Mouse (Mus musculus) heart, postnatal 36 days (tissue): ENCODE measurements around the gene 2410004B18Rik. TPM values are rescaled to one million over a fixed set of nuclear protein-coding genes. Genes with fewer than 3 reads are reported as not detected.
A peak's percentile ranks its signal among the peaks of the same experiment; 100 is the strongest.

Experiments
- DNase-seq, 2 experiments: peaks; one replicate each; pipeline ENCODE4 v3.0.0; 2021 to 2022
- intact Hi-C: fragments of 180-260 bp; cut with DNase I; formaldehyde crosslinking; loops from one replicate; pipeline ENCODE4 v1.15.1; 2025
- total RNA-seq, 2 experiments: library from RNA; stranded (reverse); gene quantifications; 2 replicates each; pipeline ENCODE4 v1.2.3; 2021

Gene 2410004B18Rik
- total RNA-seq, 2 experiments from 2014 or later: 16.0 to 16.6 TPM

DNA sequence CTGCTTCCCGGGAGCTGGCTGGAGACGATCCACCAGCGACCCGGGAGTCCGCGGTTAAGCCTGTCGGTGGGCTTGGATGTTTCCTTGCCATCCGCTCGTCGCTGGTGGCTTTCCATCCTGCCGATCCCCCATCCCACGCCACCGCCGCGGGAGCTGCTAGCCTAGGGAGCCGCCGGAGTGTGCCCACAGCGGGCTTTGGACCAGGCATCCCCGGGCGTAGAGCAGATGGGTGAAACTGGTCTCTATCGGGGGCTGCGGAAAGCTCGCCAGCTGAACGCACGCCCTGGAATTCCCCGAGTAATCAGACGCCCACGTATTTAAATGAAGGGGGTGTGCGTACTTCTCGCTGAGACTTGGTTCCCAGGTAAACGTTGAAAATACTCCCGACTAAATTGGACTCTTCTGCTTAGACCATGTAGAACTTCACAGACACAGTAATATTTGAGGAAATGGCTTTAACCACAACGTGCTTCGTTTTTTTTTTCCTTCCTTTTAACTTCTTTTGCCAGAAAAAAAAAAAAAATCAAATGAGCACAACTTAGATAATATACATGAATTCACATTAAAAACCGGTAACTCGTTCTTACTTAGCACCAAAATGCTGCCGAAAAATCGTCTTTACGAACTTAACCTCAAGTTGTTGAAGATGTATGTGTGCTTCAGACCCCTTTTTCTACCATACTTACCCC, 13.0 kb upstream of the 2410004B18Rik start:
- DNase-seq: peak; percentile 59 to 61
- intact Hi-C loops: loop anchor here (2.0 to 5.0 kb wide), 3 partner anchors 276 to 1207 kb away; partner anchors contain the start of genes Ccn1 and Znhit6

DNA sequence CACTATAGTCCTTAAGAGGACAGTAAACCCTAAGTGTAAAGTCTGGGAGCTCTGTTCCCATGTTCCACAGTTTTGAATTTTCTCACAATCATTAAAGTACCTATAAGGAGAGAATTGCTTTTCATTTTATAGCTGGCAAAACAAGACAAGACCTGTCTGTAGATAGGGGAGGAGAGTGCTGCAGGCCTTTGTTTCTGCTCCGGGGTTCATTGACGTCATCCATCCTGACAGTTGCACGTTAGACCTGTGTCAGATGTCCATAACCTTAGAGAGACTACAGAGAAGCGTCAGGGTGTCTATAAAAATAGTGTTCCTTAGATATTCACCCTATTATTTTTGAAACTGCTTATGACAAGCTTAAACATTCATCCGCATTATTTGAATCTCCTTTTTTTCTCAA, 12.3 kb upstream of the 2410004B18Rik start:
- intact Hi-C loops: loop anchor here (2.0 kb wide), 1 partner anchor 277 kb away; the partner anchor contains the start of gene Ccn1

DNA sequence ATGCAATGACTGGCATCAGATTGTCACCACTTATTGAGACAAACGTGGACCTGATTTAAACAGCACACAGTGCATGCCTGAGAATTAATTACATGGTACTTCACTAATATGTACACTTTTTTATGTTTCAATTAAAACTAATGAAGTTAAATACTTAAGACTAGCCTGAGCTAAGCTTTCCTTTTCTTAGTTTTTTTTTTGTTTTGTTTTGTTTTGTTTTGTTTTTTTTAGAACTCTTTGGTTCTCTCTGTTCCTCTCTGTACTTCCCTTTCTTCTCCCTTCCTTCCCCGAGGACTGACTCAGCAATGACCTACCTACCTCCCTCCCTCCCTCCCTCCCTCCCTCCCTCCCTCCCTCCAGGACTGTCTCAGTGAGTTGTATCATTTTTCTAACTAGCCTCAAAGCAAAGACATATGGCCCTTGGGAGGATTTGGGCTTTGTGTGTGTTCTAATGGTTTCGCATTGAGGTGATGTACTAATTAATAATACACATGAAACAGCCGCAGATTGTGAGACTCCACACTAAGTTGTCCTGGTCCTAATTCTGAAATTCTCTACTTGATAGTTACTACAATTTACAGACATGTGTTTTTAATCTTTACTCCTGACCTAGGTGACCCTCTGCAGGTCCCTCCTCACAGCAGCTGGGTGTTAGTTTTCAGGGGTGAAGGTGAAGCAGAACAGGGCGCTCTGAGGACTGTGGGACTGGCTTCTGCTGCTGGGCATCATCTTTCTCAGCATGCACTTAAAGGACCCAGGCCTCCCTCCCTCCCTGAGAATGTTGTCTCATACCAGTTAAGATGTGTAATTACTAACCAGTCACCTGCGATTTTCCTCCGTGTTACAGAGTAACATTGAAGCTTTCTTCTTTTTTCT, 8.1 kb upstream of the 2410004B18Rik start:
- intact Hi-C loops: no loop called here
- no peak for DNase-seq

More for the DNA sequence above, 12.3 kb upstream of the 2410004B18Rik start:
- DNase-seq: no peak

DNA sequence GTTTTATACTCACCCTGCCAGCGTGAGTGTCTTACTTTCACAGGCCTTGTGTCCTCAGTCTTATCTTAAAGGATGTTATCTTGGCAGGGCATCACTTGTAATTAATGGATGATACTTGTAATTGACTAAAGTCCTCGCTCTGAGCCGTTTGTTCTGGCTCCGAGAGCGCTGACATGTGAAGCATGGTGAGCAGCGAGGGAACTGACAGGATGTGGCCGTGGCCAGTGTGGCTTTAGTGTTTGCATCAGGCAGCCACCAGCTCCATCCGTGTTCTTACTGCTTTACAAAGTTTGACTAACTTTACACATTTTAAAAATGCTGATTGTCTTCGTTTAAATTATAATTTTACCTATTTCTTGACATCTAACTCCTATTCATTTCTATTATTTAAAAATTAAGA, 4.0 kb upstream of the 2410004B18Rik start:
- intact Hi-C loops: no loop called here
- no peak for DNase-seq

DNA sequence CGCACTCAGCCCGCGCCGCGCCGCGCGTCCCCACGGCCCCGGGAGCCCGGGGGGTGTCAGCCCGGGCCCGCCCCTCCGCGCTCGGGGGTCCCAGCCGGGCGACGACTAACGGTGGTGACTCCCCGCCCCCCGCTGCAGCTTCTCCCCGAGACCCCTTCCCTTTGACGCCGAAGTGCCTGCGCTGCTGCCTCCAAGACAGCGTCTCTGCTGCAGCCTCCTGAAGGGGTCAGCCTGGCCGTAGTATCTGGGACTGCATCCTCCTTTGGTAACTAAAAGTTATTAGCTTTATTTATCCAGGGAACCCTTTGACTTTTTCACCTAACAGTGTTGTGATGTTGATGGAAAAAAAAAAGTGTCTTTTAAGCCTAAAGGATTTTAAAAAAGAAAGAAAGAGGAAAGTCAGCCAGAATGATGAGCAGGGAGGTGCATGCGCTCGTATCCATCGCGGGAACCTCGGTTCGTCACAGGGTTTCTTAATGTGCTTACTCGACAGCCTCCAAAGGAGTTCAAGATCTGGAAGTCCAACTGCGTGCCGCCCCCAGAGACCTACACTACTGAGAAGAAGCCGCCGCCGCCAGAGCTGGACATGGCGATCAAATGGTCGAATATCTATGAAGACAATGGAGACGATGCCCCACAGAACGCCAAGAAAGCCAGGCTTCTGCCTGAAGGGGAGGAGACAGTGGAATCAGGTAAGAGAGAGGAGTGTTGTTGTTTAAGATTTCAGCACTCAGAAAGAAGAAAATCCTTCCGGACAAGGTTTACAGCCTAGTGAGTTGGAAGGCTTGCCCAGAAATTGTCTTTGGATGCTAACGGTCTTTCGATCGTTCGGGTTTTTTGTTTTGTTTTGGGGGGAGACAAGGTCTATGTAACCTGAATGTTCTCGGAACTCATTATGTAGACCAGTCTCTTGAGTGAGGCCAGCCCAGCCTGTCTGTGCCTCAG, 863 bp downstream of the 2410004B18Rik start:
- DNase-seq: no peak
- intact Hi-C loops: no loop called here

DNA sequence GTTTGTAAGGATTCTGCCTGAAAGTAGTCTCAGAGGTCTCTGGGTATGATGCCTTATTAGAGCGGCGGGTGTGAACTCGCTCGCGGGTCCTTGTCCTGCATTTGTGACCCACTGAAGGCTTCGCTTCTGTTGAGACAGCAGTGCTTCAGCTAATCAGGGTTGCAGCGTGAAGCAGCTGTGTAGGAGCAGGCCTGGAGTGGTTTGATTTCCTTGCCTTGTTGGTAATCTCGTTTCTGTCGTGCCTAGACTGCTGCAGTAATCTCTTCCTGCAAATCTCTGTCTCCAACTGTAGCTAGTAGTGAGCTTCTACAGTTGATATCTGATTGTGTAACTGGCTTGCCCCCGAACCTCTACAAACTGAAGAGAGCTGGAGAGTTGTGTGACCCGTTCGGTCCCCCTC, 1.6 kb downstream of the 2410004B18Rik start:
- no peak for DNase-seq
- intact Hi-C loops: no loop called here

DNA sequence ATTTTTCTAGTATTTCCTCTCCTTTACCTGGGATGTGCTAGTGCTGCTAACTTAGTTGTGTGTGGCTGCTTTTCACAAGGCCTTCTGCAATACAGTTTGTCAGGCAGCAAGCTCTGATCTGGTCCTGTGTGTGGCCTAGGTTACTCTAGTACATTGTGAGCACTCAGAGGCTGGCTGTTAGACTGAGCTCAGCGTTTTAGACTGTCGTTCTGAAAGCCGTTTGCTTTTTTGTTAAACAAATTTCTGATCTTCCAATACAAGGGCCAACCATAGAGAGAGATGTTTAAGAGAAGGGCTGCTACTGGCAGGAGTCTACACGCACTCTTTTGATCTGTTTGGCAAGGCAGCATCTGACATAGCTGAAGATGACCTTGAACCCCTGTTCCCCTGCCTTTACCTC, 2.2 kb downstream of the 2410004B18Rik start:
- intact Hi-C loops: loop anchor here (10.0 kb wide), 1 partner anchor 875 kb away; the partner anchor contains the start of gene Prkacb
- DNase-seq: no peak

DNA sequence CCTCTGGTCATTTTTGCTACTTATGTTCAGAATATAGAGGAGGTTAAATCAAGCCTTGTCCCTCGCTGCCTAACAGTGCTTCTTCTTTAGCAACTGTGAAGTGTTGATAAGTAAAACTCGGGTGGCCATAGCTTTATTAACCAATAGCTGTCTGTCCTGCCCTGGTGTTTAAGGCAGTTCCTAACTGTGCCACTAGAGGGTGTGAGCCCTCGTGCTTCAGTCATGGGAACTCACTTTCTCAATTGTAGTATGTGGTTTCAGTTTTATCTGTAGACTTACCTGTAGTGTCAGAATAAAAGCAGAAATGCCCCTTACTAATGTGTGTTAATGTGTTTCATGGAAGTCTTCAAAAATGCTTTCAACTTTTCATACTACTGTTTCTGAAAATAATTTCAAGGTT, 4.2 kb downstream of the 2410004B18Rik start:
- DNase-seq: peak; percentile 68 to 75

DNA sequence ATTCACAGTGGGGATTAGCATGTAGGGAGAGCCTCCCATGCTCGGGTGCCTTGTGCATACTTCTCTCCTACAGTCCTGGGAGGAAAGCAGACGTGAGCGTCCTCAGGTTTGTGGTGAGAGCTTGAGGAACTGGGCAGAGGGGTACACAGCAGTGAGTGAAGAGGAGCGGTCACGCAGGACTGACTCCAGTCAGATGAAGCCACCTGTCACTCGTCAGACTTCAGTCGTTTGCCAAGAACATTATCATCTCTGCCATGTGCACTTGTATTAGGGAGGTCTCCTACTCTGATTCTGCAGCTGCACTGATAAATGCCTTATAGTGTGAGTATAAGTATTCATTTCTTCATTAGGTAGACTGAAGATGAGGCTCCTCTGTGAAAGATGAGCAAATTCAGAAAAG, 6.5 kb downstream of the 2410004B18Rik start:
- no peak for DNase-seq
- intact Hi-C loops: loop anchor here (10.0 kb wide), 1 partner anchor 870 kb away; the partner anchor contains the start of gene Prkacb

More for the DNA sequence above, 4.2 kb downstream of the 2410004B18Rik start:
- intact Hi-C loops: loop anchor here (2.0 to 10.0 kb wide), 2 partner anchors 237 to 873 kb away; partner anchors contain the start of gene Prkacb

DNA sequence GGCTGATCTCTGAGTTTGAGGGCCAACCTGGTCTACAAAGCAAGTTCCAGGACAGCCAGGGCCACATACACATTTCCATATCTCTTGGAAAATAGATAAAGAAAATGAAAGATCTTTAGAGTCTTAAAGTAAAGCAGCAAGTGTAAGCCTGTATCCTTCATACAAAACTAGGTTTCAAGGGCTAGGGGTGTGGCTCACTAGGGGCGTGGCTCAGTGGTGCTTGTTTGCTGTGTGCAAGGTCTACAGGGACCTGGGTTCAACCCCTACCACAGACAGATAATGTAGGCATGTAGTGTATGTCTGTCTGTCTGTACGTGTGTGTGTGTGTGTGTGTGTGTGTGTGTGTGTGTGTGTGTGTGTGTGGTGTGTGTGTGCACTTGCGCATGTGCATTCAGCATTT, 8.1 kb downstream of the 2410004B18Rik start:
- intact Hi-C loops: loop anchor here (10.0 kb wide), 1 partner anchor 869 kb away; the partner anchor contains the start of gene Prkacb
- DNase-seq: no peak

DNA sequence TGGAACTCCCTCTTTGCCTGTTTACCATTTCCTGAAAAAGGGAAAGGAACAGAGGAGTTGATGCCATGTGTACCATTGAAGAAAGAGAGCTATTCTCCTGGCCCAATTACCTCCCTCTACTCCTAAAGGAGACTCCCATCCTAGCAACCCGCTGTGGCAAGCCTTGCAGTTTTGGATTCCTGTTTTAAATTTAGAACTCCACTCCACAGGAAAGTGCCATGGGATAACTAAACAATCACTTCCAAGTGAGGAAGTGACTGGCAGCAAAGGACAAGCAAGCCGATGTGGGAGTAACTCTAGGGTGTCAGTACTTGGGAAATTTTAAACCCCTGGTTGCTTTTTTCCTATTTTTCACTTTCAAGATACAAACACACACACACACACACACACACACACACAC, 8.8 kb downstream of the 2410004B18Rik start:
- intact Hi-C loops: loop anchor here (10.0 kb wide), 1 partner anchor 868 kb away; the partner anchor contains the start of gene Prkacb
- no peak for DNase-seq

DNA sequence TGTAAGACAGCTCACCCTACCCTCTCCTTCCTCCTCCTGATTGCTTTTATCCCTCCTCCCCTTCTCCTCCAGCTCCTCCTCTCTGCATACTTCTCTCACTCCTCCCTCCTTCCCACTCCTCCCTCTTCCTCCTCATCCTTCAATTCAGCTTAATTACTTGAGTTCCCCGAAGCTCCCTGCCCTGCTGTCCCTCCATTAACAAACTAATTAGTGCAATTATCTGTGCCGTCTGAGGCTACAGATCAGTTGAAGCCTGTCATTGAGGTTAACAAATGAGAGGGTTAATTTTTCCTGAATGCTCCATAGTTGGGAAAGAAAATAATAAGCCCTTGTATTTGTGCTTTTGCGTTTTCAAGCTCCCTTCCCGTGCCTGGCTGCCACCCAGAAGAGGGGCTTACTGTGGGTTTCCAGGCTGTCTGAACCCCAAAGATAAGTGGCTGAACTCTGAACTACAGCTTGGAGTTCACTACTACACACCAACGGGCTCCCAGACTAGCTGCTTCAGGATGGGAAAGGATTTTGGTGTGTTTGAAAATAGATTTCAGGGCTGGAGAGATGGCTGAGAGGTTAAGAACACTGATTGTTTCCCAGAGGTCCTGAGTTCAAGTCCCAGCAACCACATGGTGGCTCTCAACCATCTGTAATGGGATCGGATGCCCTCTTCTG, 9.9 kb downstream of the 2410004B18Rik start:
- DNase-seq: no peak
- intact Hi-C loops: loop anchor here (10.0 kb wide), 1 partner anchor 867 kb away; the partner anchor contains the start of gene Prkacb

DNA sequence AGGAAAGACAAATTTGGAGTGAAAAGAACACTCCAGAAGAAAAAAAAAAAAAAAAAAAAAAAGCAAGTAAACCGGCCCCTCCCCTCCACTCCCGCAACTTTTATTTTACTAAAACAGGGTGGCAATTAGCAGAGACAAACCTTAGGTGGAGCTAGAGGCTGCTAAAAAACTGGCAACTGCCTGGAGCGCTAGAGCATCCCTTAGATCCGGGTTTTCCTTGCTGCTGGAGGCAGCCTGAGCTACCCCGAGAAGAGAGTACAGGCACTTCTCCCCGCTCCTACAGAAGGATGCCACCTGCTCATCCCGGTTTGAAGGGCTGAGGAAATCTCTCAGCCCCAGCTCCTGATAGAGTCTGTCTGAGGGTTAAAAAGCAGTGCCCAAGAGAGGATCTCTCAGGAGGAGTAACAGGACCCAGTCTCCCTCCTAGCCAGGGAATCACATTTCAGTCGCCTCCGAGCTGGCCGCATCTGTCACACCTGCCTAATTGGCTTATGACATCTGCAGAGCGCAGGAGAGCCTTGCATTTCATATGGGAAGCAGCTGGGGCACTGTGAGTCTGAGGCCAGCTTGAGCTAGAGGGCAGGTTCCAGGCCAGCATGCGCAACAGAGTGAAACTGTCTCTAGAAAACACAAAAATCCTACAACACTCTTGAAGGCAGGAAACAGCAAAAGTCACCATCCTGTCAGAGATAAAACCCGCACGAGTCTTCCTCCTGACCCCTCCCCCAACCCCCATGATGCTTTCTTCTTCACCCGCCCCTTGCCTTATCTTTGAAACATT, 12.4 kb downstream of the 2410004B18Rik start:
- DNase-seq: peak; percentile 34 to 42
- intact Hi-C loops: loop anchor here (2.0 to 5.0 kb wide), 3 partner anchors 37 to 123 kb away; partner anchors contain the start of gene Syde2

DNA sequence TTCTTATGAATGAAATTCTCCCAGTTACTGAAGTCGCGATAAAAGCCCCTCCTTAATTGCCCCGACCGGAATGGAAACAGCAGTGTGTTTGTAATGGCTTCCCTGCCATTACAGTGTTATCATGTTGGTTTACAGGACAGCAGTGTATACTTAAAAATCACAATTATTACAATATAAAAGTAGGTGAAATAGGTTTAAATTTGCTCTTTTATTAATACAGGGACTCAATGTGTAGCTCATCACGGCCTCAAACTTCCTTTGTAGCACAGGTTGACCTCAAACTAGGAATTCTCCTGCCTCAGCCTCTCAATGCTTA, 13.0 kb downstream of the 2410004B18Rik start:
- intact Hi-C loops: loop anchor here (2.0 to 5.0 kb wide), 3 partner anchors 37 to 122 kb away; partner anchors contain the start of gene Syde2

DNA sequence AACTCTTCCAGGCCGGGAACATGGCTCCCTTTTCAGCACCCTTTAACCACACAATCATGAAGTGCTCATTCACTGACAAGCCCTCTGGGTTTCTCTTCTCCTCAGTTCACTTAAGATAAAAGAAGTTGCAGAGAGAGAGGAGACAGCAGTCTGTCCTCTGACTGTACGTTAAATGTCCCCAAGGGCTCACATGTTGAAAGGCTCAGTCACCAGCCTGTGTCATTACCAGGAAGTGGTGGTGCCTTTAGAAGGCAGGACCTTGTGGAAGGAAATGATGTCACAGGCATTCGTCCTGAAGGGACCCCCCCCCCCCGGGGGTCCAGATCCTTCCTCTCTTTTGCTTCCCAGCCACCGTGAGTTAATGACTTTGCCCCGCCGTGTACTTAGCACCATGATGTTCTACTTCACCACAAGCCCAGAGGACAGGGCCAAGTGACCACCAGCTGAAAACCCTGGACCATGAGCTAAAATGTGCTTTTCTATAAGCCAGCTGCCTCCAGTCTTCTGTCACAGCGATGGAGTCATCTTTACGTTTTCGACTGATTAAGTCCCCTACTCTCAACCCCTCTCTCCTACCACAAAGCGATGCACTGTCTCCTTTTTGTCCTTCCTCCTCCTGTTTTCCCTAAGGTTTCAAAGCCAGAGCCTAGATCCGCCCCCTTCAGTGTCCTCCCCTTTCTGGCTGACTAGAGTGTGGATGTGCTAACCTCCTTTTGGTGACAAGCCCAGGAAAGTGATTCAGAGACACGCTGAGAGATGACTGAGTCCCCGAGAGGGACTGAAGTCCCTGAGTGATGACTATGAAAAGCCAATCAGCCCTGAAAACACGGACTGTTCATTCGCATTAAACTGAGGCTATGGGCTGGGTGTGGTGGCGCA, 13.7 kb downstream of the 2410004B18Rik start:
- intact Hi-C loops: loop anchor here (2.0 to 5.0 kb wide), 3 partner anchors 36 to 121 kb away; partner anchors contain the start of gene Syde2

More for the DNA sequence above, 13.0 kb downstream of the 2410004B18Rik start:
- no peak for DNase-seq

DNA sequence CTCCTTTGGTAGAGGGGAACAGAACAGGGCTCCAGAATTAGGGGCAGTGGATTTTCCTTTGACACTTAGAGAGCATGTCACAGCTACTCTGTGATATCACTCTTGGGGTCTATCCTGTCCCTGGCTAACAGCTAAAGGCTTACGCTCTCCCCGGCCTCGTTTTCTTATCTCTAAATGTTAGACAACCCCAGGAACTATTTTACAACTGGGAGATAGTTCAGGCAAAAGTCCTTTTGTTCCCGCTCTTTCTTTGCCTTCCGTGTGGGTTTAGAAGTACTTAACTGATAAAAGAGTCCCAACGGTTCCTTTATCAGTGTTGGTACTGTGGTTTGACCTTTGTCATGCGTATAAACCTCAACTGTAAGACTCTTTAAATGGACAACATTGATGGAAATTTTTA, 15.1 kb downstream of the 2410004B18Rik start:
- intact Hi-C loops: loop anchor here (5.0 kb wide), 2 partner anchors 34 to 94 kb away; partner anchors contain the start of gene Syde2
- DNase-seq: no peak

More for the DNA sequence above, 13.7 kb downstream of the 2410004B18Rik start:
- DNase-seq: peak; percentile 39 to 46

DNA sequence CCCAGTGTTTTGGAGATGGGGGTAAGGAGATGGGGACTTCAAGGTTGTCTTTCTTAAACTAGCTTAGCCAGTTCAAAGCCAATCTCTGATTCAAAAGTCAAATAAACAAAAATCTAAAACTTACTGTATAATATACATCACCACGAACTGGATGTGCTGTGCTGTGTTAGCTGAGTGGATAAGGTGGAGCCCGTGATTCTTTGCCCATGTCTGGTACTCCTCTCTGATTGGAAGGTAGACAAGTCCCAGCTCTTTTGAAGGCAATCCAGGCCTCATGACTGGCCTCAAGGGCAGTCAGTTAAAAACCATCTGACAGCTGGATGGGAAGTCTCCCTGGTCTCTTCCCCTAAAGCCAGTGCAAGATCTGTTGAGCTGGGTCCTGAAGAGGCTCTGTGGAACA, 15.6 kb downstream of the 2410004B18Rik start:
- intact Hi-C loops: loop anchor here (5.0 kb wide), 2 partner anchors 34 to 94 kb away; partner anchors contain the start of gene Syde2
- DNase-seq: no peak
